Mouse (Mus musculus): ENCODE measurements at regions not wholly inside any gene's neighbourhood (a gene's known extent, or its start where the extent isn't known, plus 50 kb on each side); places are given as distances from the start of the nearest gene placed in this dataset.

- no peak for DNase-seq (ENCODE audit: low read depth, low spot score)
Observed at GRCm38 (mm10) chr4:119018573-119018972, 57.2 kb downstream of the Lao1 start.

GRCm38 (mm10) chr4:119019013-119019781 is 57.8 kb downstream of the Lao1 start:
- DNase-seq (ENCODE audit: low read depth, low spot score) = no peak

- DNase-seq (ENCODE audit: low read depth, low spot score) = no peak
Observed at GRCm38 (mm10) chr4:119022338-119022737, 61.0 kb downstream of the Lao1 start.

- no peak for DNase-seq (ENCODE audit: low read depth, low spot score)
Observed at GRCm38 (mm10) chr4:119026237-119026861, 65.0 kb downstream of the Lao1 start.

GRCm38 (mm10) chr4:119028208-119028821 is 66.9 kb downstream of the Lao1 start:
- DNase-seq (ENCODE audit: low read depth, low spot score) = peak; percentile 10

- DNase-seq (ENCODE audit: low read depth, low spot score) = no peak
Observed at GRCm38 (mm10) chr4:119029091-119029490, 67.7 kb downstream of the Lao1 start.

GRCm38 (mm10) chr4:119029735-119030134 is 68.4 kb downstream of the Lao1 start:
- no peak for DNase-seq (ENCODE audit: low read depth, low spot score)

GRCm38 (mm10) chr4:119030865-119031264 is 69.5 kb downstream of the Lao1 start:
- no peak for DNase-seq (ENCODE audit: low read depth, low spot score)

- no peak for DNase-seq (ENCODE audit: low read depth, low spot score)
Observed at GRCm38 (mm10) chr4:119033006-119033405, 71.6 kb downstream of the Lao1 start.

GRCm38 (mm10) chr4:119036582-119036981 is 71.9 kb upstream of the Slc2a1 start:
- DNase-seq (ENCODE audit: low read depth, low spot score) = no peak

GRCm38 (mm10) chr4:119040041-119040440 is 68.5 kb upstream of the Slc2a1 start:
- no peak for DNase-seq (ENCODE audit: low read depth, low spot score)

- no peak for DNase-seq (ENCODE audit: low read depth, low spot score)
Observed at GRCm38 (mm10) chr4:119041616-119042015, 66.9 kb upstream of the Slc2a1 start.

- peak; percentile 6 for DNase-seq (ENCODE audit: low read depth, low spot score)
Observed at GRCm38 (mm10) chr4:119044005-119044677, 64.4 kb upstream of the Slc2a1 start.

- no peak for DNase-seq (ENCODE audit: low read depth, low spot score)
Observed at GRCm38 (mm10) chr4:119044836-119045235, 63.7 kb upstream of the Slc2a1 start.

GRCm38 (mm10) chr4:119050867-119051353 is 57.6 kb upstream of the Slc2a1 start:
- DNase-seq (ENCODE audit: low read depth, low spot score) = no peak

GRCm38 (mm10) chr4:119052537-119052936 is 56.0 kb upstream of the Slc2a1 start:
- DNase-seq (ENCODE audit: low read depth, low spot score) = no peak

- no peak for DNase-seq (ENCODE audit: low read depth, low spot score)
Observed at GRCm38 (mm10) chr4:119053241-119053640, 55.3 kb upstream of the Slc2a1 start.

GRCm38 (mm10) chr4:119053680-119054079 is 54.8 kb upstream of the Slc2a1 start:
- no peak for DNase-seq (ENCODE audit: low read depth, low spot score)

GRCm38 (mm10) chr4:119054129-119054528 is 54.4 kb upstream of the Slc2a1 start:
- no peak for DNase-seq (ENCODE audit: low read depth, low spot score)

GRCm38 (mm10) chr4:119057191-119057590 is 51.3 kb upstream of the Slc2a1 start:
- no peak for DNase-seq (ENCODE audit: low read depth, low spot score)

GRCm38 (mm10) chr4:119057826-119058225 is 50.7 kb upstream of the Slc2a1 start:
- DNase-seq (ENCODE audit: low read depth, low spot score) = no peak
